Mouse (Mus musculus) kidney, adult 2 months (tissue): Measurements from ENCODE around the gene Dcaf10. TPM values are rescaled to one million over a fixed set of nuclear protein-coding genes. Genes with fewer than 3 reads are reported as not detected.

Experiments used
- DNase-seq: peaks from one replicate; pipeline ENCODE4 v3.0.0; 2021
- H3K27ac ChIP-seq: fragments of 200-500 bp; 2 replicates; pipeline ENCODE4 v1.5.1; 2012; ENCODE audit warnings: low read depth, low read length, control low read depth, inconsistent platforms; ENCODE audit not compliant: insufficient read depth
- H3K27me3 ChIP-seq: fragments of 200-500 bp; replicated peaks from 2 replicates; pipeline ENCODE4 v1.6.1; 2012; ENCODE audit warnings: mild to moderate bottlenecking, moderate library complexity, low read length, inconsistent platforms; ENCODE audit not compliant: control insufficient read depth, insufficient read depth
- H3K36me3 ChIP-seq: fragments of 200-500 bp; 2 replicates; pipeline ENCODE4 v1.6.1; 2012; ENCODE audit warnings: mild to moderate bottlenecking, moderate library complexity, low read length, inconsistent platforms; ENCODE audit not compliant: control insufficient read depth, insufficient read depth
- H3K4me1 ChIP-seq: fragments of 200-500 bp; 2 replicates; pipeline ENCODE4 v1.6.1; 2011; ENCODE audit warnings: low read length; ENCODE audit not compliant: control insufficient read depth, insufficient read depth
- H3K4me3 ChIP-seq: fragments of 200-500 bp; 2 replicates; pipeline ENCODE4 v1.5.1; 2011; ENCODE audit warnings: mild to moderate bottlenecking, low read depth, low read length, control low read depth; ENCODE audit not compliant: insufficient read depth
- CTCF ChIP-seq: fragments of 200-500 bp; conservative IDR thresholded peaks from 2 replicates; pipeline ENCODE4 v1.5.1; 2011; ENCODE audit warnings: low read depth, mild to moderate bottlenecking, control low read depth, low read length, moderate library complexity, mixed read lengths; ENCODE audit not compliant: insufficient read depth, insufficient read length
- POLR2A ChIP-seq: fragments of 200-500 bp; IDR thresholded peaks from one replicate; pipeline ENCODE4 v1.6.1; 2011; ENCODE audit warnings: low read depth, low read length, control low read depth
- WGBS: fragments of 180-500 bp; shearing (Covaris S2); methylation state at CpG from one replicate; pipeline ENCODE4 v1.1.7; 2018; 5-methylcytosine and 5-hydroxymethylcytosine counted together
- polyA plus RNA-seq: library from polyadenylated mRNA; depleted of rRNA; stranded (reverse); fragments of >200 nt; gene quantifications from 2 replicates; pipeline ENCODE4 v1.2.3, GENCODE M21; 2012; rRNA removed

Gene Dcaf10
- polyA plus RNA-seq: 8.5 and 12.2 TPM in 2 replicates

DNA sequence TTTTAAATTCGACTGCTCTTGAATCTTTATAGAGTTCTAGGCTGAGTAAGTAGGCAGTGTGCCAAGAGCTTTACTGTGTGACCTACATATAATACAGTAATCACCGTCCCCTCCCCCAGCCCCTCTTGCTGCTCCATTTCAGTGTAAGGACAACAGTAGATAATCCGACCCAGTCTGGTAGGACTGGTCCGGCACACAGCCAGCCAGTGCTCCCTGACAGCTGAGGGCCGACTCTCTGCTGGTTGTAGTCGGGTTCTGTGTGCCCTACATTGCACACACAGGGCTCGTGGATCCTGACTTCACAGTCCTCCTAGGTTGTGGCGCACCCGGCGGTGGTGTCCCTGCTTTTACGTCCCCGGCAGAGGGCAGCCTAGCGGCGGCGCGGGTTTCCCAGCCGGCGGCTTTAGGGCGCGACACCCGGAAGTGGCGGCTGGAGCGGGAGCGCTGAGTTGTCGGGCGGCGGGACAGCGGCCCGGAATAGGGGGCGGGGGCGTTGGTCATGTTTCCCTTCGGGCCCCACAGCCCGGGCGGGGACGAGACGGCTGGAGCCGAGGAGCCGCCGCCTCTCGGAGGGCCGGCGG lies at the start of gene Dcaf10:
Dcaf10 (plus strand) TSS at position 433 of the 581 bp plus-strand sequence.
- peak; percentile 47 for TF ChIP-seq POLR2A
- 0 out of 2 replicates have a peak, but pooled peaks have one; percentile 30 for TF ChIP-seq CTCF
- no peaks in the 10 kb centered on the region; the same call in 1 of the 2 replicates for H3K36me3 ChIP-seq
- H3K4me3 ChIP-seq: peak within 1 kb of the TSS; percentile 91
- no peaks in the 10 kb centered on the region for H3K27me3 ChIP-seq
- peak; percentile 95 for DNase-seq
- 1% methylated on average over 42 of the region's 42 CpGs for WGBS
- peak within 1 kb of the TSS; percentile 88 for H3K27ac ChIP-seq
- H3K4me1 ChIP-seq: peaks cover 10% of the 10 kb centered on the region; the same call in 1 of the 2 replicates

GRCm38 (mm10) chr4:45296662-45297564 lies 45.0 kb upstream of the Dcaf10 start, which contains the start of gene Trmt10b:
TSS of gene Trmt10b (plus strand) at chr4:45297127.
- peaks cover 3% of the 10 kb centered on the region; the same call in 1 of the 2 replicates for H3K4me1 ChIP-seq
- TF ChIP-seq CTCF (no peak), POLR2A (no peak)
- WGBS: 14% methylated on average over 27 of the region's 27 CpGs
- H3K4me3 ChIP-seq: peak within 1 kb of the TSS; percentile 84
- DNase-seq: peak; percentile 86
- no peak within 1 kb of the TSS; the same call in 1 of the 2 replicates for H3K27ac ChIP-seq
- H3K27me3 ChIP-seq: no peaks in the 10 kb centered on the region
- no peaks in the 10 kb centered on the region; the same call in 1 of the 2 replicates for H3K36me3 ChIP-seq

GRCm38 (mm10) chr4:45305536-45305935 lies 36.4 kb upstream of the Dcaf10 start:
- Histone ChIP-seq H3K36me3 (peaks cover 4% of the 10 kb centered on the region), H3K27me3 (no peaks in the 10 kb centered on the region), H3K4me3 (no peak overlapping the region), H3K4me1 (no peaks in the 10 kb centered on the region), H3K27ac (no peak overlapping the region)
- WGBS: 98% methylated on average over 14 of the region's 14 CpGs
- DNase-seq: no peak
- TF ChIP-seq CTCF (no peak), POLR2A (no peak)

- H3K27me3 ChIP-seq: no peaks in the 10 kb centered on the region
- TF ChIP-seq CTCF (peak; percentile 72), POLR2A (no peak)
- no peak overlapping the region for H3K27ac ChIP-seq
- no peaks in the 10 kb centered on the region for H3K4me1 ChIP-seq
- no peaks in the 10 kb centered on the region; the same call in none of the 2 replicates for H3K36me3 ChIP-seq
- peak; percentile 14 for DNase-seq
- H3K4me3 ChIP-seq: no peak overlapping the region
- 37% methylated on average over 11 of the region's 11 CpGs for WGBS
Measured at GRCm38 (mm10) chr4:45308046-45308445, 33.9 kb upstream of the Dcaf10 start.

DNA sequence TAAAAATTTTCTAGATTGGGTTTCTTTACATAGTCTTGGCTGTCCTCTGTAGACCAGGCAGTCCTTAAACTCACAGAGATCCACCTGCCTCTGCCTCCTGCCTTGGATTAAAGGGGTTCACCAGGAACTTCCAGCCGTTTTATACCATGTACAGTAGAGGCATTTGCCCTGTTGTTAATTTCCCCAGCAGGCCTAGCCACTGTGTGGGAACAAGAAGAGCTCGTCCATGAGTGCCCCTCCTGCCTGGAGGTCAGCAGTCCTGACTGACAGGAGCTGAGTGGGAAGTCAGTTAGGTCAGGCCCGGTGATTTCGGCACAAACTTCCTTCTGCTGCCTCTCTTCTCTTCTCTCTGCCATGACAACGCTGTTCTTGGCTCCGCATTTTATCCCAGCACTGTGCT lies 33.3 kb upstream of the Dcaf10 start:
- 88% methylated on average over 6 of the region's 6 CpGs for WGBS
- no peaks in the 10 kb centered on the region; the same call in none of the 2 replicates for H3K36me3 ChIP-seq
- TF ChIP-seq POLR2A (no peak), CTCF (no peak)

DNA sequence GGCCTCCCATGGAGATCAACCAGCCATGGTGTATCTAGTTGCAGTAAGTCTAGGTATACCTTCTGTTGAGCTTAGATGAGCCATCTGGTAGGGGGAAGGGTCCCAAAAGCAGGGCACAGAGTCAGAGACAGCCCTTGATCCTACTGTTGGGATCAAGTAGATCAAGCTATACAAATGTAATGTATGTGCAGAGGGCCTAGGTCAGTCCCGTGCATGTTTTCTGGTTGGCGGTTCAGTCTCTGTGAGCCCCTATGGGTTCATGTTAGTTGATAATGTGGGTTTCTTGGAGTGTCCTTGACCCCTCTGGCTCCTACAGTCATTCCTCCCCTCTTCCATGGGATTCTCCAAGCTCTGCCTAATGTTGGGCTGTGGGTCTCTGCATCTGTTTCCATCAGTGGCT lies 30.8 kb upstream of the Dcaf10 start:
- Histone ChIP-seq H3K27ac (no peak overlapping the region), H3K4me1 (no peaks in the 10 kb centered on the region), H3K36me3 (no peaks in the 10 kb centered on the region; the same call in 1 of the 2 replicates), H3K27me3 (no peaks in the 10 kb centered on the region), H3K4me3 (no peak overlapping the region)
- 95% methylated on average over 2 of the region's 2 CpGs for WGBS
- DNase-seq: no peak
- TF ChIP-seq POLR2A: no peak
- no peak for TF ChIP-seq CTCF

More for the DNA sequence above, 33.3 kb upstream of the Dcaf10 start:
- DNase-seq: no peak
- Histone ChIP-seq H3K27ac (no peak overlapping the region), H3K4me3 (no peak overlapping the region), H3K4me1 (no peaks in the 10 kb centered on the region), H3K27me3 (no peaks in the 10 kb centered on the region)

GRCm38 (mm10) chr4:45320159-45320816 lies 21.6 kb upstream of the Dcaf10 start:
- H3K4me1 ChIP-seq: peaks cover 8% of the 10 kb centered on the region; the same call in 1 of the 2 replicates
- peak overlapping the region; percentile 97 for H3K4me3 ChIP-seq
- TF ChIP-seq CTCF (no peak), POLR2A (peak; percentile 60)
- no peaks in the 10 kb centered on the region; the same call in 1 of the 2 replicates for H3K36me3 ChIP-seq
- under 1% methylated on average over 56 of the region's 56 CpGs for WGBS
- peak overlapping the region; percentile 85 for H3K27ac ChIP-seq
- peak; percentile 93 for DNase-seq
- no peaks in the 10 kb centered on the region for H3K27me3 ChIP-seq
